Mouse (Mus musculus) embryonic fibroblast, embryonic 13.5 days (primary cell): ENCODE data around the gene Cdadc1.

Source experiments
- CTCF ChIP-seq: IDR thresholded peaks from 2 replicates; pipeline ENCODE4 v1.5.1; 2011; ENCODE audit warnings: mild to moderate bottlenecking, control low read depth, low read length, moderate library complexity, borderline replicate concordance; ENCODE audit not compliant: insufficient read depth
- POLR2A ChIP-seq: IDR thresholded peaks from 2 replicates; pipeline ENCODE4 v1.6.1; 2011; ENCODE audit warnings: low read depth, mild to moderate bottlenecking, control low read depth, low read length, moderate library complexity

DNA sequence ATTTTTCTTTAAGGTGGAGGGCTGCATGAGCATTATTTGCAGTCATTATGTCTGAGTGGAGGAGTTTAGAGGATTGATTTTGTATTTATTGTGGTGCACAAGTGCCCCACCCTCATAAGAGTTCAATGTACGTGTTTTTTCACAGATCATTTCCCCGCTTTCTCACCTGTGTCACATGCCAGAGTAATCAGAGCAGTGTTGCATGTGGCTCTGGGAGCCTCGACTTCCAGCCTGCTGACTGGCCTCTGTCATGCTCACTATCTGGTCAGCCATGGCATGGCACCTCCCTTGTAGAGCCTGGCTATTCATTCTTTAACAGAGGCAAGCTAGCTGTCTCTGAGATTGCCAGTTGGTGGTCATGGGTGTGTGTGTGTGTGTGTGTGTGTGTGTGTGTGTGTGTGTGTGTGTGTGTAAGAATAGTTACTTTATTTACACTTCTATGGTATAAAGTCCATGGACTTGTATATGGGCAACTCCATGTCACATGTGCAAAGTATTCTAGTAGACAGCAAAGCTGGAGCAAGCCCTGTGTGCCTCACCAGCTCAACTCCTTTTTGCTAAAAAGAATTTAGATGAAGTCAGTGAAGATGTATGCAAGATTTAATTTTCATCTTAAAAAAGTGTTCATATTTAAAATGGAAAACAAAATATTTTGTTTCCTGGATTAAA, 54.5 kb downstream of the Cdadc1 start:
- TF ChIP-seq POLR2A = no peak
- TF ChIP-seq CTCF = no peak
